Mouse (Mus musculus) adrenal gland, postnatal 36 days (tissue): Measurements from ENCODE around the gene Npy2r. TPM values are rescaled to one million over a fixed set of nuclear protein-coding genes. Genes with fewer than 3 reads are reported as not detected.
A peak's percentile ranks its signal among the peaks of the same experiment; 100 is the strongest.

Source experiments
- DNase-seq, 2 experiments: peaks; one replicate each; pipeline ENCODE4 v3.0.0; 2021; ENCODE audit warnings: mixed read lengths in 1 of 2
- long read RNA-seq, 2 experiments: library from polyadenylated mRNA; stranded (forward); transcript quantifications; one replicate each; pipeline ENCODE4 v2.0.0; 2021; ENCODE audit warnings: borderline sequencing depth in 2 of 2
- total RNA-seq, 2 experiments: library from RNA; stranded (reverse); gene quantifications; 2 replicates each; pipeline ENCODE4 v1.2.3; 2021

Npy2r gene
- 1 to 10 TPM; 7.3 to 10.0 TPM for total RNA-seq
- long read RNA-seq, experiment 1, transcript Npy2r-204 (2 exons, 1,689 nt) = major isoform, 7 of 9 reads
- long read RNA-seq, experiment 1, partial matches to known transcripts = 0 of 9 reads
- long read RNA-seq, experiment 1, other reads (novel, unspliced or antisense) = 0 of 9 reads
- long read RNA-seq, experiment 2, partial matches to known transcripts = 0 of 4 reads
- long read RNA-seq, experiment 2, other reads (novel, unspliced or antisense) = 0 of 4 reads

DNA sequence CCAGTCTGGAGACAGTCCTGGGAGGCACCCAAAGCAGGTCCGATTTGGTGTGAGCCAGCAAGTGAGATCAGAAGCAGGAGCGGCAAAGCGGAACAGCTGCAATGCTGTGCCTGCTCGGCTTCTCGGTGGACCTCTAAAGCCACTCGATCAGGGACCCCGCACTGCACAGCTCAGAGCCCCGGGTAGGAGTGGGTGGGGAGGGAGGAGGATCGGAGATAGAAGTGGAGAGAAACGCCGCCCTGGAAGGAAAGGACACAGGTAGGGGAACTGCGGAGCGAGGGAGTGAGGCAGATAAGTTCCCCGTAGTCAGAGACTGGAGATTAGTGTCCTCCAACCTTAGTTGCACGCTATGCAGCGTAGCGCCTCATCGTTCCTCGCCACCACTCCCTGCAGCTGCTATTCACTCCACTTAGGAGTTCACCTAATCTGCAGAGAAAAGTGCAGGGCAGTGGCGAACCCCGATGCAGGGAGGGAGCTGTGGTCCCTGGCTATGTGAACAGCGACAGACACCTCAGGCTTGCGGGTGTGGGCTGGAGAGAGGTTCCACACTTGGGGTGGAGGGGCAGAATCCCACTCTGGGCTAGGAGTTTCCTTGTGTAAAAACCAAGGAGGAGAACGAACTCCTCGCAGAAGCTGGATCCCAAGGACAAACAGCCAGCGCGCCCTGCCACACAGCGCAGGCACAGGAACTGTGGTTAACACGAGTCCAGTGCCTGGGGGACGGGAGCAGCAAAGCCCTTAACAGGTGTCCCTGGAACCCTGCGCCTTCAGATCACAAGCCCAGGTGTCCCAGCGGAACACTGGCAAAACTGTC is at the start of gene Npy2r:
Gene Npy2r, minus strand, starts transcription at position 177 of the 814 bp plus-strand sequence.
- DNase-seq = peak; percentile 57 to 63

DNA sequence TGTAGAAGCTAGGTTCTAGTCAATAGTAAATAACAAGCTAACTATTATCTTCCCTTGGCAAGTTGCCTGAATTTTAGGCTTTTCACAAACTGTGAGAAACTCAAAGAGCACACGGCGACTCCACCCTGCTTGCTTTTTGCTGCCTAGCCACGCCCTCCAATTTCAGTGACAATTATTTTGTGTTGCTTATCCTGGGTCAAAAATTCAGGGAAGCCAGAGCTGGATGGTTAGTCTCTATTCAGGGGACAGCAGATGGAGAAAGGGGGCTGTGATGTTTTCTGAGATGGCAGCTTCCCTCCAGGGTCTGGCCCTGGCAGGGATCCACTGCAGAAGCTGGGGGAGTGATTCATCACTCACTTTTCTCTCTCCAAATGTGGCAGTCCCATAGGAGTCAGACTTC is 9.9 kb upstream of the Npy2r start:
- DNase-seq = no peak

DNA sequence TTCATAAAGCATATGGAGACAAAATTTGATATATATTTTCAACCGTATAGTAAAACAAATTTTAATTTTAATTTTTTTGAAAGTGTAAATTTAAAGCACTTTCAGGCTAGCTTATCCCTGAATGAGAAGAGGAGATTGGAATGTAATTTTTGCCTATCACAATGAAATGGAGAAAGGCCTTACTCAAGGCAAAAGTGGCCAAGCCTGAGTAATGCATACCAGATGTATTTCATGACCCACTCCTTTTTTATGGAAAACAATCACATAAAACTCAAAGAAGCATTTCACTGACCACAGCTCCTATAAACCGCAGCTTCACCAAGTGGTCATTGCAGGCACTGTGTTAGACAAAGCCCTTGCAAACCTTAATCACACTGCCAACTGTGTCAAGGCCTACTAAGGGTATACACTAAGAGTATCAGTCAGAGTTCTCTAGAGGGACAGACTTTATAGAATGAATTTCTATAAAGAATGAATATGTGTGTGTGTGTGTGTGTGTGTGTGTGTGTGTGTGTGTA is 8.5 kb upstream of the Npy2r start:
- DNase-seq = peak in 1 of 2 experiments; percentile 13

DNA sequence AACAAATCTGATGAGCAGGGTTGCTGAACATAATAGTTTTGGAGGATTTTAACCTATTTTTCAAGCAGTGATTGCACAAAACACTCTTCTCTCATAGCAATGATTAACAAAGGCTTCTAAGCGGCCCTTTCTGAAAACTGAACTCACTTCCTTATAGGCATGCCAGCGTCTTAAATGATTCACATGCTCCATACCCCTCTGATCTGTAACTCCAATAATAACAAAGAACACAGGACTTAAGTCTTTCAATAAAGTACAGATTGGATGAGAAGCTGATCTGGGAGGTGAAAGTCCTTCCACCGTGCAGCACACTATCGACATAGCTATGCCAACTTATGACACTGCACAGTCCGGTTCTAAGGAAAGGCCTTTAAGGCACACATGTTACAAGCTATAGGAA is 2.0 kb upstream of the Npy2r start:
- no peak for DNase-seq

DNA sequence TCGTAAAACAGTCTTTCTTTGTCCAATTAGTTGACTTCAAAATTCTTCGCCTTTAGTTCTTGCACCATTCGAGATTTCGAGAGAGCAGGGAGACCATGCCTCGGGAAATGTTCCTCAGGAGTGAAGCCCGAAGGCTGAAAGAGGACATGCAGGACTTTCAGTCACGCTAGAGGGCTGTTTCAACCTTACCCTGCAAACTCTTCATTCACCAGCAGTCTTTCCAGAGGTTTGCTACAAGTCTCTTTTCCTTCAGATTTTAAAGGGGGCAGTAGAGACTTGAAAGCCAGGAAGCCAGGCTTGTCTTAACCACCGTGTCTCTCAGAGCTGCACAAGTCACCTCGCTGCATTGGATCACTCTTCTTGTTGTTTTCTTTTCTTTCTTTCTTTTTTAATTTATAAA is 869 bp upstream of the Npy2r start:
- peak in 1 of 2 experiments; percentile 9 for DNase-seq

DNA sequence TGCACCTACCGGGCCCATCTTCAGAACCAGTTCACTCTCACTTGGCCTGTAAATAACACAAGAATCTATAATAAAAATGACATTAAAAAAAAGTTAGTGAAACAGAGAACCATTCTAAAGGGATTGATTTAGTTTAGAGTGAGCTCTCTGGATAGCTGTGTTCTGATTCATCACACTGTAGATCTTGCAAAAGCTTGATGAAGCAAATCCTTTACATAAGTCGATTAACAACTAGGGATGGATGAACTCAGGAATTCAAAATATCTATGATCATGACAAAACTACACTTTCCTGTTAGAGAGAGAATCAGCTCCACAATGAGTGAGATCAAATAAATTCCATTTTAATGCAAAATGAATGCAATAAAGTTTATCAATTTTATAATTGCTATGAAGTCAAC is 6.4 kb downstream of the Npy2r start:
- no peak for DNase-seq

DNA sequence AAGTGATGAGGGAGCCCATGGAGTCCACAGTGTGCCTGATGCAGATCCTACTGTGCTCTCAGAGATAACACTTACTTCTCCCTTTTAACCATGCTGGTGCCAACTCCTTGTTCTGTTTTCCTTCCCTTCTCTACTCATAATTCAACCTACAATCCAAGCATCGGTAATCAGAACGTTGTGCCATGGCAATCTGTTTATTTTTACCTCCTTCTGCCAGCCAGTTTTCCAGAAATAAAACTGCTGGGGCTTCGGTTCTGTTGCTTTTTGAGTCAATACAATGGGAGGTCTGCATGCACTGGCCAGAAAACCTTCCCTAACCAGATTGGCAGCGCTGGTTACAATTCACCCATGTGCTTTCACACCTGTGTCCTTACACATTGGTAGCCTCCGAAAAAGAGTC is 7.9 kb downstream of the Npy2r start:
- DNase-seq = no peak

DNA sequence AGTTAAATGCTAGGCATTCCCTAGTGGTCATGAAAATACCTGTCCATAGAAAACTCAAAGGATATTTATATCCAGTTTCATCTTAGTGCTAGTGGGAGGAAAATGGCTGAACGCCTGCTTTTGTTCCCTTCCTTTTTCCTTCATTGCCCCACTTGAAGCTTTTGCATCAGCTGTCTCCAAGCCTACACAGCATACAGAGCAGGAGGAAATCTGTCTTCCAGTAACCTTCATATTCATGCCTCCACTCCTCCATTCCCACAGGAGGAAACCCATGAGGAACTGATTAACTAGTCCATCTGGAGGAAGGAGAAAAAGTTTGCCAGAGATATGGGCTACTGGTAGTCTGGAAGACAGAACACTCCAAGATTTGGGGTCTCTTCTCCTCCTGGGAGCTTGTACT is 23.1 kb downstream of the Npy2r start:
- no peak for DNase-seq

DNA sequence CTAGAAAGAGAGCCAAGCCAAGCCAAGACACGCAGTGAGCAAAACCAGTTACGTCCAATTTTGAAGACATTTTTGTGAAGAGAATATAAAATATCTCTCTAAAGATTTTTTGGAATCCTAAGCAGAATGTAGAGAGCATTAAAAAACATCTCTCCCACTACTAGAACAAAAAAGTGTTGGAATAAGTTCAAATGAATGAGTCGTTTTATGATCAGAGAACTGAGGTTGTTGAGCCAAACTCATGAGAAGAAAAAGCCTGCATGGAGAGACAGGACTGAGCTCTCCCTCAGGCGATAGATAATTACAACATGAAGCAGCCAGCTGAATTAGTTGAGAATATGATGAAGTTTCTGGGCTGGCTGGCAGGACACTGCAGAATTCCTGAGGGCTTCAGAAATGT is 49.9 kb downstream of the Npy2r start:
- no peak for DNase-seq

Other genes starting within 250 kb of the Npy2r start
- 1 to 10 TPM; 5.6 to 5.8 TPM for gene Map9, start 190.0 kb downstream of the Npy2r start, total RNA-seq